Mouse (Mus musculus): ENCODE results near the gene Brs3. TPM values are rescaled to one million over a fixed set of nuclear protein-coding genes. Genes with fewer than 3 reads are reported as not detected.

Brs3 gene
- polyA plus RNA-seq (2012; rRNA removed): 0.09 and 0.10 TPM in 2 replicates

GRCm38 (mm10) chrX:57042774-57043173, at the start of gene Brs3:
TSS of gene Brs3 (plus strand) at chrX:57043074.

GRCm38 (mm10) chrX:57053174-57053992, 10.5 kb downstream of the Brs3 start, which contains the start of gene Htatsf1:
TSS of gene Htatsf1 (plus strand) at chrX:57053583.

GRCm38 (mm10) chrX:57087806-57088205, 44.9 kb downstream of the Brs3 start, which contains the start of gene Vgll1:
TSS of gene Vgll1 (plus strand) at chrX:57088106.

Other genes starting within 250 kb of the Brs3 start
- 0.53 and 0.95 TPM in 2 replicates for gene Map7d3, start 220.7 kb upstream of the Brs3 start, polyA plus RNA-seq (2012; rRNA removed)
- gene Adgrg4, start 172.9 kb upstream of the Brs3 start, polyA plus RNA-seq (2012; rRNA removed): not detected in 2 replicates
- 48.6 and 50.9 TPM in 2 replicates for gene Htatsf1, start 10.5 kb downstream of the Brs3 start, polyA plus RNA-seq (2012; rRNA removed)
- 0.06 TPM in 1 of 2 replicates, not detected in the other for gene Vgll1, start 45.0 kb downstream of the Brs3 start, polyA plus RNA-seq (2012; rRNA removed)
- not detected in 2 replicates for gene Cd40lg, start 169.1 kb downstream of the Brs3 start, polyA plus RNA-seq (2012; rRNA removed)

All from central nervous system, embryonic 14 days (tissue).